Mouse (Mus musculus): ENCODE measurements at regions not wholly inside any gene's neighbourhood (a gene's known extent, or its start where the extent isn't known, plus 50 kb on each side); places are given as distances from the start of the nearest gene placed in this dataset.

- no peak for DNase-seq (ENCODE audit: low spot score)
- intact Hi-C loops (cut with DNase I): no loop called here
These were observed 152.4 kb upstream of the Pik3r1 start for GRCm38 (mm10) chr13:101920384-101920783.

- no peak for DNase-seq (ENCODE audit: low spot score)
- intact Hi-C loops (cut with DNase I): no loop called here
These were observed 156.6 kb upstream of the Pik3r1 start for GRCm38 (mm10) chr13:101924637-101925036.

GRCm38 (mm10) chr13:101931264-101931663 lies 163.2 kb upstream of the Pik3r1 start:
- DNase-seq (ENCODE audit: low spot score): no peak
- intact Hi-C loops (cut with DNase I): no loop called here

- intact Hi-C loops (cut with DNase I): no loop called here
These were observed 163.9 kb upstream of the Pik3r1 start for GRCm38 (mm10) chr13:101931882-101932281.

GRCm38 (mm10) chr13:101935843-101936242 lies 167.8 kb upstream of the Pik3r1 start:
- intact Hi-C loops (cut with DNase I): no loop called here

More at GRCm38 (mm10) chr13:101931882-101932281, 163.9 kb upstream of the Pik3r1 start:
- no peak for DNase-seq (ENCODE audit: low spot score)

GRCm38 (mm10) chr13:101954521-101954920 lies 186.5 kb upstream of the Pik3r1 start:
- intact Hi-C loops (cut with DNase I): no loop called here
- DNase-seq (ENCODE audit: low spot score): no peak

More at GRCm38 (mm10) chr13:101935843-101936242, 167.8 kb upstream of the Pik3r1 start:
- no peak for DNase-seq (ENCODE audit: low spot score)

GRCm38 (mm10) chr13:101955806-101956418 lies 187.9 kb upstream of the Pik3r1 start:
- intact Hi-C loops (cut with DNase I): no loop called here
- DNase-seq (ENCODE audit: low spot score): no peak

GRCm38 (mm10) chr13:101957782-101958181 lies 189.8 kb upstream of the Pik3r1 start:
- no peak for DNase-seq (ENCODE audit: low spot score)
- intact Hi-C loops (cut with DNase I): no loop called here

GRCm38 (mm10) chr13:101965537-101965936 lies 197.5 kb upstream of the Pik3r1 start:
- DNase-seq (ENCODE audit: low spot score): no peak

GRCm38 (mm10) chr13:101966799-101967397 lies 198.9 kb upstream of the Pik3r1 start:
- intact Hi-C loops (cut with DNase I): no loop called here
- no peak for DNase-seq (ENCODE audit: low spot score)

More at GRCm38 (mm10) chr13:101965537-101965936, 197.5 kb upstream of the Pik3r1 start:
- intact Hi-C loops (cut with DNase I): no loop called here

- no peak for DNase-seq (ENCODE audit: low spot score)
- intact Hi-C loops (cut with DNase I): no loop called here
These were observed 199.4 kb upstream of the Pik3r1 start for GRCm38 (mm10) chr13:101967466-101967865.

GRCm38 (mm10) chr13:101976766-101977165 lies 208.7 kb upstream of the Pik3r1 start:
- DNase-seq (ENCODE audit: low spot score): no peak
- intact Hi-C loops (cut with DNase I): no loop called here

- intact Hi-C loops (cut with DNase I): no loop called here
- DNase-seq (ENCODE audit: low spot score): no peak
These were observed 212.3 kb upstream of the Pik3r1 start for GRCm38 (mm10) chr13:101980171-101980835.

GRCm38 (mm10) chr13:101988637-101989413 lies 220.8 kb upstream of the Pik3r1 start:
- DNase-seq (ENCODE audit: low spot score): no peak
- intact Hi-C loops (cut with DNase I): no loop called here

- intact Hi-C loops (cut with DNase I): loop anchor here (5.0 to 10.0 kb wide), 4 partner anchors 224 to 653 kb away; partner anchors contain the start of gene Pik3r1
- no peak for DNase-seq (ENCODE audit: low spot score)
These were observed 223.7 kb upstream of the Pik3r1 start for GRCm38 (mm10) chr13:101991729-101992128.

- peak; percentile 56 for DNase-seq (ENCODE audit: low spot score)
- intact Hi-C loops (cut with DNase I): loop anchor here (5.0 to 10.0 kb wide), 4 partner anchors 227 to 650 kb away; partner anchors contain the start of gene Pik3r1
These were observed 226.8 kb upstream of the Pik3r1 start for GRCm38 (mm10) chr13:101994779-101995178.

- DNase-seq (ENCODE audit: low spot score): no peak
- intact Hi-C loops (cut with DNase I): loop anchor here (10.0 kb wide), 2 partner anchors 599 to 649 kb away; no protein-coding TSS in a partner anchor
These were observed 227.5 kb upstream of the Pik3r1 start for GRCm38 (mm10) chr13:101995529-101995928.

- no peak for DNase-seq (ENCODE audit: low spot score)
- intact Hi-C loops (cut with DNase I): loop anchor here (10.0 kb wide), 2 partner anchors 599 to 649 kb away; no protein-coding TSS in a partner anchor
These were observed 228.1 kb upstream of the Pik3r1 start for GRCm38 (mm10) chr13:101996144-101996543.

- intact Hi-C loops (cut with DNase I): loop anchor here (10.0 kb wide), 2 partner anchors 597 to 647 kb away; no protein-coding TSS in a partner anchor
- DNase-seq (ENCODE audit: low spot score): no peak
These were observed 229.4 kb upstream of the Pik3r1 start for GRCm38 (mm10) chr13:101997415-101997814.

GRCm38 (mm10) chr13:102006565-102006964 lies 238.5 kb upstream of the Pik3r1 start:
- DNase-seq (ENCODE audit: low spot score): no peak
- intact Hi-C loops (cut with DNase I): no loop called here
